Mouse (Mus musculus) cerebellum, adult 18-20 months (tissue): ENCODE results near the gene Shc4.

Experiments
- DNase-seq, 2 experiments: peaks; one replicate each; pipeline ENCODE4 v3.0.0; 2021

The Shc4 gene

GRCm38 (mm10) chr2:125724086-125724430 lies at the start of gene Shc4:
Gene Shc4 (minus strand): TSS chr2:125724148.
- peak; percentile 38 to 44 for DNase-seq

GRCm38 (mm10) chr2:125765029-125765428 lies 41.1 kb upstream of the Shc4 start:
- DNase-seq = peak; percentile 13 to 18

- no peak for DNase-seq
These were observed 40.6 kb upstream of the Shc4 start for GRCm38 (mm10) chr2:125764531-125764930.

DNA sequence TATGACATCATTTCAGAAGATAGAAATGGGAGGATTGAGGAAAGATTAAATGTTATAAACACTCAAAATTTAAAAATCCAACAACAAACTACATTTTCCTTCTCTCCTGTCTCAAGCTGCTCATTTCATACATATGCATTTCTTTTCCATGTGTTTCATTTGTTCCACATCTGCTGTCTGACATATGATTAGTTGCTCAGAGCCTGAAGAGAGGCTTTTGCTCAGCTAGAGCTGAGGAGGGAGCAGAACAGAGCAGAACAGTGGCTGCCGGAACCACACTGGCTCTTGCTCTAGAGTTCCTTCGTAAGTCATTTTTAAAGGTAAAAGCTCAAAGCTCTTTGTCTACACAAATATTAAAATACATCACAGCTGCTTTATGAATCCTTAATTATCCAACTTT lies 25.4 kb upstream of the Shc4 start:
- no peak for DNase-seq

- DNase-seq = no peak
These were observed 15.4 kb upstream of the Shc4 start for GRCm38 (mm10) chr2:125739338-125739737.

DNA sequence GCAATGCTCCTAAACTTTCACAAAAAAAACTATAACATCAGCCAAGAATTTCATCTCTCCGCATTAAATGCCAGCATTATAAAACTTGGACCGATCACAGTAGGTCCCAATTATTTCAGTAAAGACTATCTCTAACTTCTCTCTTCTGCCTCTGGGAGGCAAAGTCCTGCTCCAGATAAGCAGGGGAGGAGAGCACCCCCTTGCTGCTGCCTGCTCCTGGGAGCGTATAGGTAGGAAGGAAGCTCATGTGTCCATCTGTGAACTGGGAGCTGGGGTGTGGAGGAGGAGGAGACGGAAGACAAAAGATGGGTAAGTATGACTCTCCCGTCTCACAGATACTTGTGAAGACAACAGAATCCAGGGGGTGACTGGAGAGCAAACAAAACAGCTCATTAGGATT lies 14.8 kb upstream of the Shc4 start:
- no peak for DNase-seq

DNA sequence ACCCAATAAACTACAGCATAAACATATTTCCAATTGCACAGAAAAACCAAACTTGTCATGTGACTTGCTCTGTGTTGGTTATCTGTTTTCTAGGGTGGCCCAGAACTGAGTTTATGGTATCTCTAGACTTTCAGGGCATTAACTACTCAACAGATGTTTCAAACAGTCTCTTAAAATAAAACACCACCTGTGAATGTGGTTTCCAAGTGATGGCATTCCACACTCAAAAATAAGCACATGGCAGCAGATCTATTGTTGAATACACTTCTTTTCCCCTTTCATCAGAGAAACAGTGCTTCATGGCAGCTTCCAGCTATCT lies 12.0 kb upstream of the Shc4 start:
- DNase-seq = no peak

DNA sequence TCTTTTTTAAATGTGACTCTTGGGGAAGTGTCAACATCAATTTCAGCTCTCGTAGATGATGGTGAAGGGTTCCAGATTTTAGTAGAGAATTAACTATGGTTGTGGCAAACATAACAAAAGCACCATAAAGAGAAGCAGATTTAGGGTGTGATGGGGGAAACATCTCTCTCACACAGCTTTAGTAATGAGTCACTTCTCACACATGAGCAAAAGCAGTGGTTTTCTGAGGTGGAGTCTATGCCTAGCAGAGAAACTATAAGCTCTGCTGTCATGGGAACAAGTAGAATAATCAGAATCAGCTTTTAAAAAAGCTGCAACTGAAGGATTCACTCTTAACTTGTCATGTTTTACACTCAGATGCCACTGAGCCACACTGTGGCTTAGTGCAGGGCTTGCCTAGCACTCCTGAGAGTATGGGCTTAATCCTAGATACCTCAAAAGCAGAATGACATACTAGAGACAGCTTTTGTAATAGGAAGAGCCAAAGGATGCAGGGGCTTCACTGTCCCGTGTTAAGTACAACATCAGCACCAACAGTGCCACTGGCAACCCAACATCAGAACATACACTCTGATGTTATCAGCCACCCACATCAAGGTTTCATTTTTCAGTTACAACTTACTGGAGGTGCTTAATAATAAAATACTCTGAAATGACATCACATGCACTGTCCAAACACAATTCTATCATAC lies 11.5 kb upstream of the Shc4 start:
- no peak for DNase-seq

DNA sequence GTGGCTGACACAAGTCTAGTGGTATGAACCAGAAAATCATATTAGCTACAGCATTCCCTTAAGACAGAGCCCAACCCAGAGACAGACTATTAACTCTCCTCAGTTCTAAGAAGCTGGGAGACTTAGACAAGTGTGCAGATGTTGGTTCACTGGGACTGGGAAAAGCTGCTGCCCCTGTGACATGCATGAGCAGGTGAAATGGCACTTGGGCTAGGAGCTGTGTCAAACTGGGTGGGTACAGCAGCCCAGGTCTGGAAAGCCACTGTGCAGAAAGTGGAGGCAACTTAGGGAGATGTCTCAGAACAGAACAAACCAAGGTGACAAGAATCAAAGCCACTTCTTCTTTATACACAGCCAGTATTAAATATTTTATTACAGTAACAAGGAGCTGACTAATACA lies 10.8 kb upstream of the Shc4 start:
- no peak for DNase-seq

DNA sequence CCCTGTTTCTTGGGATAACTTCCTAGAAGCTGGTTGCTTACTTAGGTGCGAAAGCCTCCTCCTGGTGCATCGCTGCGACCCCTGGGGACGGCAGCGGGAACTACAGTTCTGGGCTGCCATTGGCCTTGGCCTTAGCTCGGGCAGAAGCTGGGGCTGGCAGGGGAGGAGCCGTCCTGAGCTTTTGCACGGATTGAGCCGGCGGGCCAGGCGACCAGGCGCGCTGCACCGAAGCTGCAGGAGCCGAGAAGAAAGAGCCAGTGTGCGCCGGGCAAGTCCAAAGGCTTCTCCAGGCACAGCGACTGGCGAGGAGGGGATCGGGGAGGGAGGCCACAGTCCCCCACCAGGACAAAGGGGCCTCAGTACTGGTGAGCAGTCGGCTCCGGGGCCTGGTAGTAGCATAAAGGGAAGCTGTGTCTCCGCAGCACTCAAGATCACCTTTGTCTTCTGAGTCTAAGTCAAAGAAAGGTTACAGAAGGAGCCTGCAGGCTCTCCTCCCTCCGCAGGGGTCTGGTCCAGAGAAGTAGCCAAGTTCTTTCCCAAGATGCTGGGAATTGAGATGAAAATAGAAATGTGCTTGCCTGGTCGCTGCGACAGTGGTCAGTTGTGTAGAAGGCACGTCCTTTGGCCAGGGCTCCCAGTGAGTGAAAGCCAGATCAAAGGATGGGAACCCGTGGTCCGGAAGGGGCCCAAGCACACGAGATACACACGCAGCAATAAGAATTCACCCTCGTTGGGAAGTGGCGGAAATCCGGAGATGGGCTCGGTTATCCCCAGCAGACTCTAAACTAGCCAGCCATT lies 8.0 kb upstream of the Shc4 start:
- DNase-seq = peak; percentile 97 to 98

DNA sequence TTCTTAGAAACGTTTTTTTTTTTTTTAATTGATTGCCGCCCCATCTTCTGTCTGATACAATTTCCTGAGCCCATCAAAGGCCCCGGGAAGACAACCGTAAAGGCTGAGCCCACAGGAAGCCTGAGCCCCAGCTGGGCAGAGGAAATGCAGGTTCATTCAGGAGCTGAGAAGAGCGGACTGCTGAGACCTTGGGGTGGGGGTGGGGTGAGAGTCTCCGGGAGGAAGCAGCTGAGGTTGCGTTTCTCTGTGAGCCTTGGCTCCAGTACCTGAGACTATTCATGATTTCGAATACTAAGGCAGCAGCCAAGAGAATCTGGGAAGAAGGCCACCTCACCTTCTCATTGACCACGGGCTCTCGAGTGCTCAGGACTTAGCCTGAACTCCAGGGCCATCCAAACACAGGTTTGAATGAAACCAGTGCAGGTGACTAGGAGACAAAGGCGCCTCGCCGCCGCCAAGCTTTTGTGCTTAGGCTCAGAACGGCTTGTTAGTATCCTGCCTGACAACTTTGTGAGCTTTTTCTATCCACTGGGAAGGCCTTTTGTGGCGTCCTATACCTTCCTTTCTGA lies 682 bp upstream of the Shc4 start:
- DNase-seq = peak; percentile 39

DNA sequence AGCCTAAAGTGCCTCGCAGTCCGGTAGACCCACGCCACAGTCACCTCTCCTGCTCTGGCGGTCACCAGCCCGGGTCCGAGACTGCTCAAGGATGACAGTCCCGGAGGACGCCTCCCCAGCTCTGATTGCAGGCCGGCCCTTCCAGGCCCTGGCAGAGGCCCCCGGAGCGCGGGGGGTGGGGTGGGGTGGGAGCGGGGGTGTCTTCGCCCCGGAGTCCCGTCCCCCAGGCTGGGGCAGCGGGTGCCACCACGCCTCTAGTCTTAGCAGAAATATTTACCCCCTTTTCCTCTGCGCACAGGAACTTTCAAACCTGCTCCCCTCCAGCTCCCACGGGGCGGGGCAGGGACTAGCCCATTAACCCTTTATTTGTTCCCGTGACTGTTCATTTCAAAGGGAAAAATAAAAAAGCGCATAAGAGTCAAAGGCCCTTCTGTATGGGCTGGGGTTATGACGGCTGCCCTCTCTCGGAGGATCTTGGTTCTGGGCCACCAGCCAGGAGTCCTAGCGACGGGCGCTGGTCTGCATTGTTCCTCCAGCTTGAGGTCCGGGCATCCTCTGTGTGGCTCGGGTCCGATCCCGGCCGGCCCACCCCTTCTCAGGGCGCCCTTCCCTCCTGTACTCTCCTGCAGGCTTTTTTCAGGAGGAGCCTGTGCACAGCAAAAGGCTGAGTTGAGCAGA lies 401 bp downstream of the Shc4 start:
- peak; percentile 70 to 72 for DNase-seq

- DNase-seq = peak in 1 of 2 experiments; percentile 49
These were observed 901 bp downstream of the Shc4 start for GRCm38 (mm10) chr2:125723086-125723407.

GRCm38 (mm10) chr2:125716599-125716998 lies 7.3 kb downstream of the Shc4 start:
- DNase-seq = no peak

DNA sequence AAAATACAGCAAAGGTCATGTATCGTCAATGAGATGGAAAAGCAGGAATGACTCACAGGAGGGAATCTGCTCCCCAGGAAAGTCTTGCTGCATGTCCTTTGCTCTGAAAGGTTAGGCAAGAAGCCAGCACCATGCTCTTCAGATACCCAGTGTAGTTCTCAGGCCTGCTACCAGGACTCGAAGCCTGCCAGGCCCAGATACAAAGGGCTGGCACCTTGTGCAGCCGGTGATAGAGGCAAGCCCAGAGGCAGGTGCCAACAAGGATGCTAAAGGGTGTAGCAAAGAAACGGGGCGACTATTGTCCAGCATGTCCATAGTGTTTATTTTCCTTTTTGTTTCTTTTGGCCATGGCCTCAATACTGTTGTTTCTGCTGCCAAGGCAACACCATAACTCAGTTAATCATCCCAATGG lies 17.4 kb downstream of the Shc4 start:
- DNase-seq = no peak

- DNase-seq = no peak
These were observed 18.9 kb downstream of the Shc4 start for GRCm38 (mm10) chr2:125704907-125705631.

GRCm38 (mm10) chr2:125702851-125703250 lies 21.1 kb downstream of the Shc4 start:
- no peak for DNase-seq

DNA sequence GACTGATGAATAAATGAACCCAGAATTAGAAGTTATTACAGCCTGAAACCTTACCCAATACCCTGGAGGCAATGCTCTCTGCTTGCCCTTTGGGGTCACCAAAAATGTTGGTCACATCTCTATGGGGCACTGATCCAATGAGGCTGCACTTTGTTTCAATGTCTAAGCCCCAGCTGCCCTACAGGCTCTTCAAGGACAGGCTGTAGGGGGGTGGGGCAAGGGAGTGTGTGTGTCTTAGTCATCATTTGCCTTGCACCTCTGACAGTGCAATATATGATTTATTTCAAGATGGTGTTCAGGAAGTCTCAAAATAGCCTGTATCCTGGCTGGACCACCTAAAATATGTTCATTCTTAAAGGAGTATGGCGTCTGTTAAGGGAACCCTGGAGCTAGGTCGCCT lies 22.3 kb downstream of the Shc4 start:
- no peak for DNase-seq

DNA sequence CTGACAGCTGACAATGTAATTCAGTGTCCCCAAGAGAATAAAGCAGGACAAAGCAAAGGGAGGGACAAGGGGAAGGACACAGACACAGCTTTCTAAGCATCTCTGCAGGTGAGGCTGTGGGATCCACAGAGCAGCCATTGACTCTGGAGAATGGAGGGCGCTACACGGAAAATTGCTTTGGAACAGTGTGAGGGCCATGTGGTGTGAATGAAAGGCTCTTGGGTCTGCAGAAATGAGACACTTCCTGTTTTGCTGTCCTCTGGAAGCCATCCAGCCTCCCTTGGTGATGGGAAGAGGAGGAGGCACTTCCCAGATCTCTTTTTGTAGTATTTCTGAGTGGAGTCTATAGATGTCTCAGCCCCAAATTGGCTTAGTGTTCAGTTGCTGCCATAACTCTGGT lies 27.7 kb downstream of the Shc4 start:
- DNase-seq = no peak

DNA sequence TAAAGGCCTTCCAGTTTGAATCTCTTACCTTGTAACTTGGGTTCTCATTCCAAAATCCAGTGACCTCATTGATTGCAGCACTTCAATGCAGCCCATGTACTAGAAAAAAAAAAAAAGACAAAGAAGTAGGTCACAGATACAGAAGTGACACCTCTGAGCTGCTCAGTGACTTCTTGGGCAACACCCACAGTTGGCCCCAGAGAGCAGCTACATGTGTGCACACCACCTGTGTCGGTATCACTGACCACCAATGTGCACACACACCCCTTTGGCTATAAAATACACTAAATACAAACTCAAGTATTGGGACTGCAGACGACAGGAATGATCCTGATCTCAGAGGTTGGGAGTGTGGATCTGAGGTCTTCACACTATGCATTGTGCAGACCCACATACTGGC lies 29.1 kb downstream of the Shc4 start:
- DNase-seq = no peak

GRCm38 (mm10) chr2:125692010-125692409 lies 31.9 kb downstream of the Shc4 start:
- no peak for DNase-seq

DNA sequence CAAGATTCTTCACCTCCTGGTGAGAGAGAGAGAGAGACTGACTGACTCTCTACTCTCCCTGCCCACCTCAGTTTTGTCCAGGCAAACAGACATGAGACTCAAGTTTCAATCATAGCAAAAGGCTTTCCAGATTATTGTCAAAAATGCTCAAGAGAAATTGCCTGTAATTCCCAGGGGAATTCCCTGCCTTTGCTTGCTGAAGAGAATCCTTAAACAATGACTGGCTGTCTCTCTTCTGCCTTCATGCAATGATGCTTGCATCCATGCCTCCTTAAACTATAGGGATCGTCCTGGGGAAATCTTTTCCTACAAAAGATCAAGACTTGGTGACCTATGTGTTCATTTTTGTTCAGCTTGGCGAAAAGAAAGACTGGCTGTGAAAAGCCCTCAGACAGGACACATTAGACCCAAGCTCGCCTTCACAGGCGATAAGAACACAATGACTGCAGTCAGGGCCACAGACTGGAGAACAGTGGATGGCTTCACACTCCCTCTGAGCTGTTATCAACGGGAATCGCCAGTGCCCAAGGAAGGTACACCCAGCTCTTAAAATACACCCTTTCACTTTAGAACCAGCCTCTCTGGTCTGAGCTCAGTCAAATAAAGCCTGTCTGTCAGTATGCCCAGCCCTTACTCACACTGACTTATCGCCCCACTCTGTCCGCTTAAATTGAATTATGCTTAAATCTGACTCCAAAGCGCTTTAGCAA lies 38.4 kb downstream of the Shc4 start:
- no peak for DNase-seq
